Mouse (Mus musculus) C2C12 (cell line): ENCODE results near the gene Slc36a4. TPM values are rescaled to one million over a fixed set of nuclear protein-coding genes. Genes with fewer than 3 reads are reported as not detected.
A peak's percentile ranks its signal among the peaks of the same experiment; 100 is the strongest.

ENCODE experiments used
- H3K27me3 ChIP-seq: one replicate; pipeline ENCODE4 v1.6.1; 2011; ENCODE audit not compliant: control insufficient read depth, insufficient read depth, insufficient read length
- H3K36me3 ChIP-seq: one replicate; pipeline ENCODE4 v1.6.1; 2011; ENCODE audit not compliant: control insufficient read depth, insufficient read depth
- H3K4me3 ChIP-seq: one replicate; pipeline ENCODE4 v1.5.1; 2011; ENCODE audit warnings: mild to moderate bottlenecking, control low read depth; ENCODE audit not compliant: poor library complexity, insufficient read depth, severe bottlenecking
- H3K79me2 ChIP-seq: one replicate; pipeline ENCODE4 v1.6.1; 2011; ENCODE audit not compliant: control insufficient read depth, insufficient read depth
- H3K79me3 ChIP-seq: one replicate; pipeline ENCODE4 v1.6.1; 2011; ENCODE audit warnings: low read depth, control low read depth
- H3ac ChIP-seq: one replicate; pipeline ENCODE3; 2011; ENCODE audit warnings: low read depth; ENCODE audit not compliant: control insufficient read depth, insufficient read length
- CEBPB ChIP-seq: IDR thresholded peaks from one replicate; pipeline ENCODE4 v1.6.1; 2011; ENCODE audit warnings: low read depth, mild to moderate bottlenecking, control low read depth, moderate library complexity
- CTCF ChIP-seq: IDR thresholded peaks from one replicate; pipeline ENCODE4 v1.5.1; 2011; ENCODE audit not compliant: control insufficient read depth, insufficient read depth, insufficient read length
- FOSL1 ChIP-seq: IDR thresholded peaks from one replicate; pipeline ENCODE4 v1.8.0; 2011; ENCODE audit warnings: mild to moderate bottlenecking, low read length; ENCODE audit not compliant: poor library complexity, insufficient read depth, severe bottlenecking
- MAX ChIP-seq: IDR thresholded peaks from one replicate; pipeline ENCODE4 v1.6.1; 2011; ENCODE audit warnings: mild to moderate bottlenecking, control low read depth
- MYOD1 ChIP-seq: IDR thresholded peaks from one replicate; pipeline ENCODE4 v1.6.1; 2011; ENCODE audit warnings: low read depth; ENCODE audit not compliant: control insufficient read depth, insufficient read length
- MYOG ChIP-seq: IDR thresholded peaks from one replicate; pipeline ENCODE4 v1.6.1; 2011; ENCODE audit not compliant: control insufficient read depth, insufficient read length; ENCODE audit errors: extremely low read depth
- USF1 ChIP-seq: IDR thresholded peaks from one replicate; pipeline ENCODE4 v1.6.1; 2011; ENCODE audit warnings: low read depth, mild to moderate bottlenecking, control low read depth, moderate library complexity
- polyA plus RNA-seq: library from polyadenylated mRNA; unstranded; fragments of >200 nt; fragmentation: generic; extraction: Trizol; gene quantifications from one replicate; pipeline ENCODE4 v1.2.1, GENCODE M21; 2012; ENCODE audit warnings: missing spikeins

Gene Slc36a4
- polyA plus RNA-seq, 1 experiment: 3.9 TPM

DNA sequence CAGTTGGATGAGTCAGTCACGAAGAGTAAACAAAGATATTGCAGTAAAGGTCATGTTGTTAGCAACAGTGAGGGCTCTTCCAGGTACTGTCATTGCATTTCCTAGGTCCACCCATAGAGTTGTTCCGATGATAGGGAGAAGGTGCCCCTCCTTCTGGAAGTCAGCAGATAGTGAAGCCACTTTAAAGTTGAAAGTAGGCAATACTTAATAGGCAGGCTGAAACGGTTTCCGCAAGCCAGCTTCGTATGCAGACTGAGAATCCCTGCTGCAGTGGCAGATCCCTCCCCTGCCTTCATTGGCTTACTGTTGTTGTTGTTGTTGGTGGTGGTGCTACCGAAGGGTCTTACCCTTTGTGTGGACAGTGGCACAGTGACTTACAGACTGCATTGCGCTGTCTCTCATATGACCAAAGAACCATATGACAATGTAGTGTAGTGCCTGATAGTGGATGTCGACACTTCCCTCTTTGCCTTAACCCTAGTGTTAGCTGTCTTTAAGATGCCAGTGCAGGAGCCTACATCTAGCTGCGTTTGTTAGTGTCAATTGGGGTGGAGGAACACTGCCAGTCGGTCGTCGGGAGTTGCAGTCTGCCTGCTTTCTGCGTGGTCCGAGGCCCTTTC lies 449 bp upstream of the Slc36a4 start:
- no peaks in the 10 kb centered on the region for H3K79me3 ChIP-seq
- no peak for TF ChIP-seq CEBPB
- no peak for TF ChIP-seq MYOG
- no peak for TF ChIP-seq FOSL1
- TF ChIP-seq CTCF: no peak
- TF ChIP-seq USF1: no peak
- no peak for TF ChIP-seq MYOD1
- no peak for TF ChIP-seq MAX
- peak overlapping the region; percentile 40 for H3K4me3 ChIP-seq
- H3K27me3 ChIP-seq: peaks cover 8% of the 10 kb centered on the region
- H3K79me2 ChIP-seq: no peaks in the 10 kb centered on the region
- peak overlapping the region; percentile 76 for H3ac ChIP-seq
- no peaks in the 10 kb centered on the region for H3K36me3 ChIP-seq

DNA sequence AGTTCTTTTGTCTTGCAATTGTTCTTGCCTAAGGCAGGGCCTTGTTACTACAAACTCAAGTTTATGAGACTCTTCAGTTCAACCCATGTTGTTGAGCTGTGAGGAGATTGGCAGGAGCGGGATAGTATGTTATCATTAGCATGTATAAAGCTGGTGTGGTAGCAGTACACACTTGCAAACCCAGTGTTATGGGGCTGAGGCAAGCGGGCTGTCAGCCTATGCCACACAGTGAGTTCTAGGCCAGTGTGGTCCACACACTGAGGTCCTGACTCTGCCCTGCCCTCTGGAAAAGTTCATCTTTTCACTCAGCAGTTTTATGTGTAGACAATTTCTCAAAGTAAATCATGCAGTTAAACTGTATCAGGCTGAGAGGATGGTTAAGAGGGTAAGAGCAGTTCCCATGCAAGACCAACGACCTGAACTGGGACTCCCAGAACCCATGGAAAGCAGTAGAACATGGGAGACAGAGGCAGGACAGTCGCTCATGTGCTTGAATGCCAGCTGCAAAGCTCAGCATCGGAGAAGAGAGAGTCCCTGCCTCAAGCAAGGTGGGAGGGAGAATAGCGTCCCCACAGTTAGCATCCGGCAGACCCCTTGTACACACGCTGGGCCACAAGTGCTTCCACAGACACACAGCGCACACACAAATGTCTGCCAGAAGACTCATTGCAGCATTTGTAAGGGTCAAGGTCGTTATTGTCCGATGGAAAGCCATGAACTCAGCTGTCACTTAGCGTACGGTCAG lies 1.5 kb downstream of the Slc36a4 start:
- TF ChIP-seq MYOG (no peak), USF1 (no peak), MYOD1 (no peak), CEBPB (no peak), FOSL1 (no peak), MAX (no peak)
- Histone ChIP-seq H3K4me3 (no peak overlapping the region), H3K79me3 (no peaks in the 10 kb centered on the region), H3K27me3 (no peaks in the 10 kb centered on the region), H3ac (no peak overlapping the region), H3K79me2 (no peaks in the 10 kb centered on the region), H3K36me3 (no peaks in the 10 kb centered on the region)

DNA sequence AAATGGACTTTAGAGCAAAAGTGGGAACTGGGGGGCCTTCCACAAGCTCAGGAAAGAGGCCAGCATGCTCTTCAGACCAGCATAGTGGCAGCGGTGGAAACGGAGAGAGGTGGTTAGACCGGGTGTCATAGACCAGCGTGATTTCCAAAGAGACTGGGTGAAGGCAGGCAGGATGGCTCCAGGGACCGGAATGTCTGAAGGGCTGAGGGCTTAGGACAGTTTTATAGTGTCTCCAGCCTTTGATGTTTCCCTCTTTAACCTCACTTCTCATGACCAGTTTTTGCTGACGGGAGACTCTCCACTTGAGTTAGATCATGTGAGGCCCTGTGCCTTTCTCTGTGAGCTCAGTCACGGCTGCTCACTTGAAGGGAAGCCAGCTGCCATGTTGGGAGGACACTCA lies 2.1 kb downstream of the Slc36a4 start:
- Histone ChIP-seq H3ac (no peak overlapping the region), H3K79me2 (no peaks in the 10 kb centered on the region), H3K27me3 (no peaks in the 10 kb centered on the region), H3K36me3 (no peaks in the 10 kb centered on the region), H3K4me3 (no peak overlapping the region), H3K79me3 (no peaks in the 10 kb centered on the region)
- no peak for TF ChIP-seq USF1
- no peak for TF ChIP-seq FOSL1
- no peak for TF ChIP-seq MAX
- no peak for TF ChIP-seq CTCF
- no peak for TF ChIP-seq MYOG
- no peak for TF ChIP-seq MYOD1
- no peak for TF ChIP-seq CEBPB

DNA sequence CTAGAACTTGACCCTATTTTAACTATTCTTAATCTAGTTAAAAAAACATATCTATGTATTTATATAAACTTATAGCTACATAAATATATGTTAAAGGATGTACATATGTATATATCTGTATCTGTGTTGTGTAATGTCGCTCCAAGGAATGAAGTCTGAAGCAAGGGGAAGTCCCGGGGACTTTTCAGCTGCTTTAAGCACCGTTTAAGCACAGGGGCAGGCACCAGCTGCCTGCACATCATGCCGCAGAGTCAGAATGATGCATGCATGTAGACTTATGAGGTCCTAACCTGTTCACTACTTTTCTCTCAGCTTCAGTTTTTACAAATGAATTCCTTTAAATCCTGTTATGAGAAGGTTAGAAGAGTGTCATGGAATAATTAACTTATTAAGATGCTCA lies 5.3 kb downstream of the Slc36a4 start:
- no peak for TF ChIP-seq MYOG
- Histone ChIP-seq H3K79me2 (no peaks in the 10 kb centered on the region), H3K4me3 (no peak overlapping the region), H3K36me3 (no peaks in the 10 kb centered on the region), H3K27me3 (no peaks in the 10 kb centered on the region), H3K79me3 (no peaks in the 10 kb centered on the region), H3ac (no peak overlapping the region)

DNA sequence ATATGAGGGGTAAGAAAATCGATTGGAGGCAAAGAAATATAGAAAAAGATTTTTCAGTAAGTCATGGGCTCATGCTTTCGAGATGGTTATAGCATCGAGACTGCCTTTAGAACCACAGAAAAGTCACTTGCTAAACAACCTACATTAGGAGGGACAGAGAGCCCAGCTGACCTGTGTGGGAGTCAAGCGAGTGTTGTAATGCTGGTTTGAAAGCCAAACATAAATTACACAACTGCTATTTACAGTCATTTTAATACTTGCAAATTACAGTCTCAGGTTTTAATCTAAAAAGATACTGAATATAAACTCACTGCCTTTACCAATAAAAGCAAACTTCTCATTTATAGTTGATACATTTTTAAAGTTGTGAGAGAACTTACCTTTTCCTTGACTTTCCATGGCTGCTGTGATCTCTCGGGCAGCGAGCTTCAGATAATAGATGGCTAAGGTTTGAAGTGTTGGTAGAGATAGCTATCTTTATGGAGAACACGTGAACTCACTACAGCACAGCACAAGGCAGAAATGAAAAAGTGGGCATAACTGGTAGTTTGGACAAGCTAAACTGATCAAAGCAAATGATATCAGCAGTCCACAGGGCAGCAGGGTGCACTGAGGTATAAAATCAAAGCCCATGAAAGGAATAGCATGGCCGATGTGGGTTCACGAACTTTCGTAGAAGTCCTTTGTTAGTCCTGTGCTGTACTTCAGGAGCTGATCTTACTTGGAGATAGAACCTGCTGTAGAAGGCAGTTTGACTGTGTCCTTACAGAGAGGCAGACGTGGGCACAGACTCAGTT lies 5.9 kb downstream of the Slc36a4 start:
- Histone ChIP-seq H3K79me3 (no peaks in the 10 kb centered on the region), H3K36me3 (no peaks in the 10 kb centered on the region), H3K4me3 (no peak overlapping the region), H3K27me3 (no peaks in the 10 kb centered on the region), H3ac (no peak overlapping the region), H3K79me2 (no peaks in the 10 kb centered on the region)
- TF ChIP-seq MAX (no peak), FOSL1 (no peak), MYOD1 (no peak), USF1 (no peak), MYOG (no peak), CTCF (no peak), CEBPB (no peak)
